Mouse (Mus musculus) hindbrain, embryonic 15.5 days (tissue): Measurements from ENCODE around the gene Magi1. TPM values are rescaled to one million over a fixed set of nuclear protein-coding genes. Genes with fewer than 3 reads are reported as not detected.

ENCODE experiments used
- ATAC-seq: fragments of 200-750 bp; cut with Nextera tagmentation; 2 replicates; pipeline ENCODE4 v1.8.0; 2017; ENCODE audit warnings: low read depth, moderate number of reproducible peaks, moderate TSS enrichment; ENCODE audit not compliant: low FRiP score
- H3K27ac ChIP-seq: fragments of 300-500 bp; sonication (generic); replicated peaks from 2 replicates; pipeline ENCODE4 v1.5.1; 2015; ENCODE audit warnings: mild to moderate bottlenecking, inconsistent platforms
- H3K27me3 ChIP-seq: fragments of 300-500 bp; sonication (generic); 2 replicates; pipeline ENCODE4 v1.6.1; 2015; ENCODE audit warnings: control low read depth, inconsistent platforms
- H3K36me3 ChIP-seq: fragments of 300-500 bp; sonication (generic); 2 replicates; pipeline ENCODE4 v1.6.1; 2015; ENCODE audit warnings: control low read depth, inconsistent platforms
- H3K4me1 ChIP-seq: fragments of 300-500 bp; sonication (generic); replicated peaks from 2 replicates; pipeline ENCODE4 v1.6.1; 2015; ENCODE audit warnings: control low read depth, inconsistent platforms
- H3K4me2 ChIP-seq: fragments of 300-500 bp; sonication (generic); 2 replicates; pipeline ENCODE4 v1.6.1; 2015; ENCODE audit warnings: moderate library complexity, mild to moderate bottlenecking, inconsistent platforms
- H3K4me3 ChIP-seq: fragments of 300-500 bp; sonication (generic); 2 replicates; pipeline ENCODE4 v1.5.1; 2015; ENCODE audit warnings: mild to moderate bottlenecking, inconsistent platforms
- H3K9ac ChIP-seq: fragments of 300-500 bp; sonication (generic); 2 replicates; pipeline ENCODE4 v1.6.1; 2015; ENCODE audit warnings: inconsistent platforms
- H3K9me3 ChIP-seq: fragments of 300-500 bp; sonication (generic); 2 replicates; pipeline ENCODE4 v1.6.1; 2016; ENCODE audit warnings: control low read depth, inconsistent platforms
- WGBS: fragments of 180-500 bp; shearing (Covaris S2); methylation state at CpG from one replicate; pipeline ENCODE4 v1.1.7; 2015; 5-methylcytosine and 5-hydroxymethylcytosine counted together
- polyA plus RNA-seq: library from polyadenylated mRNA; unstranded; fragments of >200 nt; fragmentation: Nextera tagmentation; extraction: Ambion mirVana; gene quantifications from 2 replicates; pipeline ENCODE4 v1.2.1, GENCODE M21; 2015

Magi1 gene
- polyA plus RNA-seq, 1 experiment from 2014 or later, result 30.4 TPM

DNA sequence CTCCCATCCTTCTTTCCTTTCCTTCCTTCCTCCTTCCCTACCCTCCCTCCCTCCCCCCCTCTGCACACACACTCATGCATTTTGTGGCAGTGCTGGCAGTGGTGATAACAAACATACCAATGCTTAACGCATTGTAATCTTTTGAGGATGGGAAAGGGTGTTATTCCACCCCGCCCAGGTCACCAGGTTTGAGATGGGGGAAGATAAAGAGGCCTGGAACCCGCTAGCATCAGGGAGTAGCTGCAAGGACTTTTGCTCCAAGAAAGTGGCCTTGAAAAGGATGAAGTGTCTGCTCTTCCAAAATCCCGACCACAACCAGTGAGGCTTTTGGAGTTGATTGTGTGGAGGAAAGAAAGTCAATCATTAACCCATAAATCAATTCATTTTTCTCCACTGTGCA lies 218.9 kb downstream of the Magi1 start:
- ATAC-seq, result no peak
- no peak overlapping the region for H3K9ac ChIP-seq
- no peak overlapping the region for H3K27ac ChIP-seq
- no peak overlapping the region for H3K4me2 ChIP-seq
- no peaks in the 10 kb centered on the region for H3K27me3 ChIP-seq
- H3K4me3 ChIP-seq, result no peak overlapping the region
- peaks cover 11% of the 10 kb centered on the region; the same call in 1 of the 2 replicates for H3K4me1 ChIP-seq
- no peaks in the 10 kb centered on the region for H3K36me3 ChIP-seq
- WGBS, result 75% methylated on average over 4 of the region's 4 CpGs
- no peaks in the 10 kb centered on the region for H3K9me3 ChIP-seq

- Histone ChIP-seq H3K4me3 (no peak overlapping the region), H3K9ac (no peak overlapping the region), H3K36me3 (no peaks in the 10 kb centered on the region), H3K9me3 (no peaks in the 10 kb centered on the region), H3K27ac (no peak overlapping the region), H3K27me3 (no peaks in the 10 kb centered on the region), H3K4me2 (no peak overlapping the region), H3K4me1 (peaks cover 11% of the 10 kb centered on the region; the same call in 1 of the 2 replicates)
- no peak for ATAC-seq
- 90% methylated on average over 4 of the region's 4 CpGs for WGBS
These were observed 220.2 kb downstream of the Magi1 start for GRCm38 (mm10) chr6:94063542-94063941.

DNA sequence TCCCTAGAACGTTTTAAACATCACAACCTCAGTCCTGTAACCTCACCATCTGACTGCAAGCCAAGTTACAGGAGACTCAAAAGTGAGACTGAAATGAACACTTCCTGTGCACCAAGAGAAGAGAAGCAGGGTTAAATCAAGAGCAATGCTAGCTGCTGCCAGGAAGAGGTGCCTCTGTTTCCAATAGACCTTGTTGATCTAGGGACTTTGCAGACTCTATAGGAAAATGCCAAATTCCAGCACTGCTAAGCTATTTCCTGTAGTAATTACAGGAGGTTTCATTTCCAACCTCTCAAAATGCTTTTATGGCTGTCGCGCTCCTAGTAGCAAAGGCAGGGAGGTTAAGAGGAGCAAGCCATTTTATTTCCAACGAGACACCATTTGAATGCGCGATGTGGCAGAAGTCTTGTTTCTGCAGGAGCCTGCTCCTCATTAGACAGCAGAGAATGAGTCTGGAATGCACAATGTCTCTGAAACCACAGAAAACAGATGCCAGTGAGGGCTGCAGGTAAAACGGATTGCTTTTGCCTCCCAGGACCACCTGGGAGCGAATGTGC lies 222.2 kb downstream of the Magi1 start:
- no peaks in the 10 kb centered on the region for H3K36me3 ChIP-seq
- H3K27ac ChIP-seq, result 0 out of 2 replicates have a peak overlapping the region, but pooled peaks have one; percentile 1

DNA sequence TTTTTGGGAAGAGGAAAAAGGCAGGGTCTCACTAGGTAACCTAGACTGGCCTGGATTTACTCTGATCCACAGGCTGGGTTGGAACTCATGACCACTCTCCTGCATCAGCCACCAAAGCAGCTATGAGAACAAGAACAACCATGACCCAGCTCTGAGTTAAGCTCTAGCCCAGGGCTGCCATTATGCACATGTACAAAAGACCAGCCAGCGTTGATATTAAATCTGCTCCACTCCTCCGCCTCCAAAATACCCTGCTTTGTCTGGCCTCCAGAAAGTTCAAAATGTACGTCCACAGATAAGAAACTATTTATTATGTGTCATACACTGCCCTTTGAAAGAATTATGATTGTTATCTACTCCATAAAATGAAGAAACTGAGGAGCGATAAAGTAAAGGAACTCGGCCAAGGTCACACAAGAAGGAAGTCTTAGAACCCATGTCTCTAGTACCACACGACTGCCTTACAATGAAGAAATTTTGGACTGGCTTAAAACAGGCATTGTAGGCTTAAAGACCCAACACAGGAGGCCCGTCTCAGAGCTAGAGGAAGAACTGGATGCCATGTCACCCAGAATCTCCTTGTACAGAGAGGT lies 223.0 kb downstream of the Magi1 start:
- H3K9me3 ChIP-seq, result no peaks in the 10 kb centered on the region
- WGBS, result 92% methylated on average over 7 of the region's 7 CpGs
- no peaks in the 10 kb centered on the region for H3K36me3 ChIP-seq
- H3K4me3 ChIP-seq, result no peak overlapping the region
- H3K27me3 ChIP-seq, result no peaks in the 10 kb centered on the region
- H3K27ac ChIP-seq, result no peak overlapping the region
- H3K4me2 ChIP-seq, result no peak overlapping the region
- peaks cover 11% of the 10 kb centered on the region; the same call in 1 of the 2 replicates for H3K4me1 ChIP-seq
- H3K9ac ChIP-seq, result no peak overlapping the region
- no peak for ATAC-seq

More for the DNA sequence above, 222.2 kb downstream of the Magi1 start:
- no peak for ATAC-seq
- no peak overlapping the region for H3K4me3 ChIP-seq
- WGBS, result 62% methylated on average over 8 of the region's 8 CpGs
- no peaks in the 10 kb centered on the region for H3K27me3 ChIP-seq
- H3K4me1 ChIP-seq, result peaks cover 11% of the 10 kb centered on the region; the same call in 1 of the 2 replicates
- no peak overlapping the region for H3K4me2 ChIP-seq
- H3K9me3 ChIP-seq, result no peaks in the 10 kb centered on the region
- H3K9ac ChIP-seq, result no peak overlapping the region

GRCm38 (mm10) chr6:94059090-94059489 lies 224.6 kb downstream of the Magi1 start:
- ATAC-seq, result no peak
- Histone ChIP-seq H3K27me3 (no peaks in the 10 kb centered on the region), H3K36me3 (no peaks in the 10 kb centered on the region), H3K9ac (no peak overlapping the region), H3K27ac (no peak overlapping the region), H3K4me1 (peaks cover 11% of the 10 kb centered on the region; the same call in 1 of the 2 replicates), H3K4me3 (no peak overlapping the region), H3K9me3 (no peaks in the 10 kb centered on the region), H3K4me2 (no peak overlapping the region)
- WGBS, result 79% methylated on average over 2 of the region's 2 CpGs

DNA sequence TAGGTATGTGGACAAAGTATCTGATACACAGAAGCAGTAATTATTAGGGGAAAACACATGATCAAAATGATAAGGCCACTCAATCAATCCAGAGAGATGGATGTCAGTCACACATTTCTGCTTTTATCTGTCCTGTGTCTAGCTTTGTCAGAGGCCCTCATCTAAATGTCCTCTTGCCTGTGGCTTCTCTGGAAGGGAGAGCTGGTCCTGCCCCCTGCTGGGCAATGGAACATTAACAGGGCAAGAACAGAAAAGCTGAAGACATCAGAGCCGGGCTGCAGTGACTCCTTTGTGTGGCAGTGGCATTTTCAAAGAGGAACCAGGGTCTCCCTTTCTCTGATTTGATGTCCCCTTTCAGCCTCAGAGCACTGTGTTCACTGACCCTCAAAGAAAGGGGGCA lies 229.8 kb downstream of the Magi1 start:
- no peak overlapping the region for H3K4me2 ChIP-seq
- H3K4me3 ChIP-seq, result no peak overlapping the region
- H3K27me3 ChIP-seq, result no peaks in the 10 kb centered on the region
- 6% methylated on average over 1 of the region's 1 CpGs for WGBS
- H3K4me1 ChIP-seq, result no peaks in the 10 kb centered on the region
- no peaks in the 10 kb centered on the region for H3K36me3 ChIP-seq
- no peak for ATAC-seq
- no peak overlapping the region for H3K9ac ChIP-seq
- H3K9me3 ChIP-seq, result no peaks in the 10 kb centered on the region
- no peak overlapping the region for H3K27ac ChIP-seq

DNA sequence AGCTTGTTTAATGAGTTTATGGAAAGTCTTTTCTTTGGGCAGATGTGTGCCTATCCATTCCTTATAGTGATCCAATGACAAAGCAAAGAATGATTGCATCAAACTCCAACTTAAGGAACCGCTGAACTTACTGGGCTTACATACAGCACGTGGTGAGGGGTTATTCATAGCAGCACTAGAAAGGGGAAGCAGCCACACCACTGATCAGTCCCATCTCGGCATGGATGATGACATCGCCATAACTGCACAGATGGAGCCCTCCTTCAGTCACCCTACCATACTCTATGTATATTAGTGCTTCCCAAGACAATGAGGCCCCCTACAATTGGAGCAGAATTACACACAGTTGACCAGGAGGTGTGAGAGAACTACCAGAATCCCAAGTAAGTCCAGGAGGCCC lies 238.5 kb downstream of the Magi1 start:
- 96% methylated on average over 4 of the region's 4 CpGs for WGBS
- ATAC-seq, result no peak
- Histone ChIP-seq H3K36me3 (no peaks in the 10 kb centered on the region), H3K9me3 (no peaks in the 10 kb centered on the region), H3K9ac (no peak overlapping the region), H3K4me1 (no peaks in the 10 kb centered on the region), H3K27me3 (no peaks in the 10 kb centered on the region), H3K27ac (no peak overlapping the region), H3K4me2 (no peak overlapping the region), H3K4me3 (no peak overlapping the region)

DNA sequence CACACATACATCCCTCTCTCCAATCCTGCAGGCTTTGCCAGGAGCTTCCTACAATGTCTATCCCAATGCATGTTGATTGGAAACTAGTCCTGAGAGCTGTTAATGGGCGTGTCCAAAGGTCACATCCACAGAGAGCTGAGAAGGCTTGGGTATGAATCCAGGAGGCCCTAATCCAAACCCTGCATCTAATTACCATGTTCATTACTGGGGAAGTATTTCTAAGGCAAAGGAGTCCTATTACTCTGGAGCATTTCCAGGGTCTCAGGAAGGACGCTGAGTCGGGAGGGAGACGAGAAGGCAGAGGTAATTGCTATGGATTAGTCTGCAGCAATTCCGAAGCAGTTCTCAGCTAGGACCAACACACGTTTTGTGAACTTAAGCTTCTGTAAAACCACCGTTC lies 240.3 kb downstream of the Magi1 start:
- no peaks in the 10 kb centered on the region for H3K27me3 ChIP-seq
- no peak overlapping the region for H3K4me2 ChIP-seq
- H3K27ac ChIP-seq, result no peak overlapping the region
- no peak overlapping the region for H3K9ac ChIP-seq
- ATAC-seq, result no peak
- WGBS, result 67% methylated on average over 7 of the region's 7 CpGs
- no peaks in the 10 kb centered on the region for H3K4me1 ChIP-seq
- no peak overlapping the region for H3K4me3 ChIP-seq
- no peaks in the 10 kb centered on the region for H3K36me3 ChIP-seq
- no peaks in the 10 kb centered on the region for H3K9me3 ChIP-seq

DNA sequence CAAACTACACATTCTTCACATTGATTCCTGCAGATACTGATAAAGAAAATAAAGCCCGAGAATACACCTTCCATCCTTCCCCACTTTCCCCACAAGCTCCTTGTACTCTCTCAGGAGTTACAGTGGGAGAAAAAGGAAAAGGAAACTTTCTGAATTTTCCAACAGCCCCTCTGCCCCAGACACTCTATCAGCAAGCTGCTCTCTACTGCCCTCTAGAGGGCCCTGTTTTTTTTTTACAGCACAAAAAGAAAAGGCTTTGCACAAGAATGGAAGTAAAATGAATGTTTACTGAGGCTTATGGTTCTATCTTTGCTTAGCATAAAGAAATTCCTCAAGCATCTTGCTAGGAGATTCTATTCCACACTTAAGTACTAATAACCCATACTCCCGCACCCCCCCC lies 243.6 kb downstream of the Magi1 start:
- H3K9ac ChIP-seq, result no peak overlapping the region

DNA sequence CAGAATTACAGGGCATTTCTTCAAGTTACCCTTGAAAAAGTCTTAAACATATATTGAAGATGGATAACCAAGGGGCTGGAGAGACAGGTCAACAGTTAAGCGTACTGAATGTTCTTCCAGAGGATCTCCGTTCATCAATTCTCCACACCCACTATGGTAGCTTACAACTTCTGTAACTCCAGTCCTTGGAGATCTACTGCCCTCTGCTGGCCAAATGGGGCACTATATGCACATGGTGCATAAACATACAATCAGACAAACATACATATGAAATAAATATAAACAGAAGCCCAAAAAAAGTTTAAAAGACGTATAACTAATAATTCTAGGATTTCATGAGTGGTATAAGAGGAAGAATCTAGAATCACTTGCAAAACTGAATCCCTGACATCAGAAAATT lies 244.8 kb downstream of the Magi1 start:
- no peaks in the 10 kb centered on the region for H3K4me1 ChIP-seq

More for the DNA sequence above, 243.6 kb downstream of the Magi1 start:
- WGBS, result 66% methylated on average over 2 of the region's 2 CpGs
- H3K27me3 ChIP-seq, result no peaks in the 10 kb centered on the region
- H3K27ac ChIP-seq, result no peak overlapping the region
- no peak for ATAC-seq
- no peaks in the 10 kb centered on the region for H3K36me3 ChIP-seq
- no peak overlapping the region for H3K4me3 ChIP-seq
- no peaks in the 10 kb centered on the region for H3K9me3 ChIP-seq
- H3K4me2 ChIP-seq, result no peak overlapping the region
- H3K4me1 ChIP-seq, result no peaks in the 10 kb centered on the region

GRCm38 (mm10) chr6:94036554-94036953 lies 247.2 kb downstream of the Magi1 start:
- Histone ChIP-seq H3K4me1 (no peaks in the 10 kb centered on the region), H3K4me3 (no peak overlapping the region), H3K27ac (no peak overlapping the region), H3K36me3 (no peaks in the 10 kb centered on the region), H3K9me3 (no peaks in the 10 kb centered on the region), H3K9ac (no peak overlapping the region), H3K27me3 (no peaks in the 10 kb centered on the region), H3K4me2 (no peak overlapping the region)
- no peak for ATAC-seq
- 68% methylated on average over 7 of the region's 7 CpGs for WGBS

More for the DNA sequence above, 244.8 kb downstream of the Magi1 start:
- H3K27ac ChIP-seq, result no peak overlapping the region
- no peak for ATAC-seq
- no peaks in the 10 kb centered on the region for H3K27me3 ChIP-seq
- no peaks in the 10 kb centered on the region for H3K9me3 ChIP-seq
- H3K9ac ChIP-seq, result no peak overlapping the region
- no peaks in the 10 kb centered on the region for H3K36me3 ChIP-seq
- H3K4me2 ChIP-seq, result no peak overlapping the region
- no peak overlapping the region for H3K4me3 ChIP-seq
- WGBS, result over 99% methylated on average over 3 of the region's 3 CpGs

- 68% methylated on average over 9 of the region's 9 CpGs for WGBS
- no peak for ATAC-seq
These were observed 257.4 kb downstream of the Magi1 start for GRCm38 (mm10) chr6:94026361-94026760.

GRCm38 (mm10) chr6:94022437-94022836 lies 261.3 kb downstream of the Magi1 start:
- WGBS, result 83% methylated on average over 5 of the region's 5 CpGs
- no peaks in the 10 kb centered on the region for H3K27me3 ChIP-seq
- H3K9me3 ChIP-seq, result no peaks in the 10 kb centered on the region
- peaks cover 16% of the 10 kb centered on the region for H3K4me1 ChIP-seq
- H3K4me3 ChIP-seq, result no peak overlapping the region
- no peaks in the 10 kb centered on the region for H3K36me3 ChIP-seq
- no peak overlapping the region for H3K4me2 ChIP-seq
- H3K9ac ChIP-seq, result no peak overlapping the region
- no peak for ATAC-seq
- H3K27ac ChIP-seq, result no peak overlapping the region

More at GRCm38 (mm10) chr6:94026361-94026760, 257.4 kb downstream of the Magi1 start:
- H3K4me1 ChIP-seq, result peaks cover 9% of the 10 kb centered on the region
- no peaks in the 10 kb centered on the region for H3K27me3 ChIP-seq
- no peak overlapping the region for H3K27ac ChIP-seq
- H3K9ac ChIP-seq, result no peak overlapping the region
- no peak overlapping the region for H3K4me2 ChIP-seq
- H3K4me3 ChIP-seq, result no peak overlapping the region
- H3K36me3 ChIP-seq, result no peaks in the 10 kb centered on the region
- no peaks in the 10 kb centered on the region for H3K9me3 ChIP-seq
